Mouse (Mus musculus): ENCODE measurements around the gene Gys1.

DNA sequence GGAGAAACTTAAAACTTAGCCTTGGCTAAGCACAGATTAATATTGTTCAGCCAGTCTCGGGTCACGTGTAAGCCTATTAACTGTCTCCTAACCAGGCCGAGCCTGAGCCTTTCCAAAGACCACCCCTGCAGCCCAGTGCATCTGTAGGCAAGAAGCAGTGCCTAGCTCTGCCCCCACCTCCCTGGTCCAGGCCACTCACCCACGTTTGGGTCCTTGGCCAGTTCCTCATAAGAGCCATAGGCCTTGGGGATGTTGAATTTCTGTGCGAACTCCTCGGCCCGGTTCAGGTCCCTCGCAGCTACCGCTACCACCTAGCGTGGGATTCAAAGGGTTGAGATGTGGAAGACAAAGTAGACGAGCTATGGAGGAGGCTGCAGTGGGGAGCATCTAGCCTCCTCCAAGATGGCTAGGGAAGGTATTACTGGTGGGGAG lies 53.2 kb downstream of the Gys1 start:
- TF ChIP-seq CTCF (IDR thresholded peaks at IDR 0.05; ENCODE audit: low read depth), result no peak
- TF ChIP-seq EP300 (optimal IDR thresholded peaks at IDR 0.05), result no peak

Measured in stomach, postnatal 0 days (tissue).